22 mouse cellular contexts compared by ENCODE assay signal in genomic region chr17:57330993-57331392, GRCm38 (mm10). TPM values are rescaled to one million over a fixed set of nuclear protein-coding genes. Genes with fewer than 3 reads are reported as not detected.
DNase-seq lines count a peak whose midpoint lies in the region; ATAC-seq and TF ChIP-seq lines count a peak whose summit lies in the region.
"Had no signal": no experiment of that assay in that cellular context is flagged by ENCODE, and none has a peak within 500 bp of the region (broad histone marks: within the 10 kb centered on the region; RNA-seq: fewer than 3 reads in every experiment).

No protein-coding gene starts in this region.

- H3K9me3 ChIP-seq in liver, postnatal 0 days (ENCODE audit: low read length): no peaks in the 10 kb centered on the region
- H3K9me3 ChIP-seq in liver, embryonic 11.5 days (ENCODE audit: control insufficient read depth, low read length): no peaks in the 10 kb centered on the region
- H3K9me3 ChIP-seq: embryonic facial prominence, embryonic 10.5 days; forebrain, embryonic 10.5 days; heart, embryonic 10.5 days; hindbrain, embryonic 12.5 days had no signal

- DNase-seq in liver, postnatal 0 days: peak; percentile 28
- DNase-seq in liver, embryonic 11.5 days (ENCODE audit: low spot score): no peak
- DNase-seq in ZHBTc4 (ENCODE audit: low read depth, low spot score): peak; percentile 8
- no peak for DNase-seq in left cerebral cortex, postnatal 25 days (ENCODE audit: low spot score in 2 of 2)
- DNase-seq in gastrocnemius, postnatal 36 days: no peak
- DNase-seq in cerebellum, postnatal 4 days (ENCODE audit: low spot score in 2 of 2): no peak
- DNase-seq: adrenal gland, postnatal 10 days; cerebellum, adult 11 months; cerebellum, adult 8-10 months; cerebellum, postnatal 14 days; heart, postnatal 10 days; heart, postnatal 4 days had no signal

- no peak for TF ChIP-seq EP300 in liver, postnatal 0 days (IDR thresholded peaks at IDR 0.05; ENCODE audit: low read depth)

- H3K4me3 ChIP-seq in liver, postnatal 0 days (ENCODE audit: low read depth, low read length): no peak overlapping the region
- no peak overlapping the region for H3K4me3 ChIP-seq in liver, embryonic 11.5 days (ENCODE audit: low read depth, low read length)
- H3K4me3 ChIP-seq: embryonic facial prominence, embryonic 10.5 days; erythroblast, embryonic 14.5 days; forebrain, embryonic 10.5 days; heart, embryonic 10.5 days; hindbrain, embryonic 12.5 days had no signal

- ATAC-seq in liver, postnatal 0 days: no peak
- no peak for ATAC-seq in liver, embryonic 11.5 days (replicated peaks; ENCODE audit: low FRiP score)
- peak; percentile 35 for ATAC-seq in megakaryocyte progenitor cell, adult 5-6 weeks (replicated peaks; ENCODE audit: poor library complexity)
- ATAC-seq: forebrain, embryonic 14.5 days; hindbrain, embryonic 16.5 days; inflammation-experienced regulatory T-cells, adult 6 months had no signal

- peaks cover 7% of the 10 kb centered on the region; the same call in 1 of the 2 replicates for H3K36me3 ChIP-seq in liver, postnatal 0 days (replicated peaks; ENCODE audit: insufficient read depth, low read length)
- no peaks in the 10 kb centered on the region for H3K36me3 ChIP-seq in liver, embryonic 11.5 days (ENCODE audit: control insufficient read depth, insufficient read depth, low read length)
- H3K36me3 ChIP-seq: embryonic facial prominence, embryonic 10.5 days; forebrain, embryonic 10.5 days; heart, embryonic 10.5 days; hindbrain, embryonic 12.5 days had no signal

- intact Hi-C loops in left cerebral cortex, postnatal 25 days (cut with DNase I): loop anchor here (5.0 kb wide), 2 partner anchors 54 to 524 kb away; partner anchors contain the start of gene Vav1
- intact Hi-C loops in gastrocnemius, postnatal 36 days (cut with DNase I): loop anchor here (5.0 kb wide), 2 partner anchors 54 to 334 kb away; partner anchors contain the start of genes Alkbh7 and Vav1

- 54% methylated on average over 8 of the region's 8 CpGs for WGBS in liver, postnatal 0 days (ENCODE audit: insufficient replicate concordance)
- WGBS in liver, embryonic 11.5 days: 76% methylated on average over 8 of the region's 8 CpGs

- H3K27me3 ChIP-seq in liver, postnatal 0 days (ENCODE audit: insufficient read depth, low read length): no peaks in the 10 kb centered on the region
- no peaks in the 10 kb centered on the region for H3K27me3 ChIP-seq in liver, embryonic 11.5 days (replicated peaks; ENCODE audit: control insufficient read depth, insufficient read depth, low read length)
- H3K27me3 ChIP-seq: CH12.LX; hindbrain, embryonic 12.5 days had no signal

- no peak for TF ChIP-seq CTCF in liver, postnatal 0 days (IDR thresholded peaks at IDR 0.05; ENCODE audit: low read depth)

- no peak overlapping the region for H3K27ac ChIP-seq in liver, postnatal 0 days (ENCODE audit: low read depth)
- no peak overlapping the region for H3K27ac ChIP-seq in liver, embryonic 11.5 days (ENCODE audit: low read depth, low read length)
- H3K27ac ChIP-seq: embryonic facial prominence, embryonic 10.5 days; forebrain, embryonic 10.5 days; heart, embryonic 10.5 days; hindbrain, embryonic 12.5 days had no signal

- no peak overlapping the region for H3K9ac ChIP-seq in liver, postnatal 0 days (replicated peaks)
- no peak overlapping the region for H3K9ac ChIP-seq in liver, embryonic 11.5 days (ENCODE audit: low read depth, low read length)
- H3K9ac ChIP-seq: hindbrain, embryonic 12.5 days had no signal

- peaks cover 6% of the 10 kb centered on the region; the same call in 1 of the 2 replicates for H3K4me1 ChIP-seq in liver, postnatal 0 days (ENCODE audit: insufficient read depth)
- peaks cover 2% of the 10 kb centered on the region; the same call in 1 of the 2 replicates for H3K4me1 ChIP-seq in liver, embryonic 11.5 days (replicated peaks; ENCODE audit: control insufficient read depth, insufficient read depth, low read length)
- H3K4me1 ChIP-seq: embryonic facial prominence, embryonic 10.5 days; forebrain, embryonic 10.5 days; heart, embryonic 10.5 days; hindbrain, embryonic 12.5 days had no signal

- H3K4me2 ChIP-seq in liver, postnatal 0 days (ENCODE audit: low read depth, low read length): no peak overlapping the region
- no peak overlapping the region for H3K4me2 ChIP-seq in liver, embryonic 11.5 days
- H3K4me2 ChIP-seq: hindbrain, embryonic 12.5 days had no signal

RNA-seq across cellular contexts. Expression of gene Adgre1, which starts 27.5 kb away (rescaled TPM):
- polyA plus RNA-seq in liver, postnatal 0 days (2015; fragmentation: Nextera tagmentation; extraction: Ambion mirVana): 16.2 and 16.4 TPM in 2 replicates
- 9.6 and 10.9 TPM in 2 replicates for polyA plus RNA-seq in liver, embryonic 11.5 days (2014; fragmentation: Nextera tagmentation; extraction: Ambion mirVana)
- 4.7 and 5.5 TPM in 2 replicates for total RNA-seq in megakaryocyte progenitor cell, adult 5-6 weeks (2015)
- total RNA-seq in megakaryocyte progenitor cell, adult 5-6 weeks (2017): 10.7 and 14.8 TPM in 2 replicates
- total RNA-seq in left cerebral cortex, postnatal 25 days (2021): 1 to 10 TPM; 4.9 to 6.1 TPM
- 1 to 10 TPM; 2.8 TPM for total RNA-seq in gastrocnemius, postnatal 36 days (2021)

RNA-seq across cellular contexts. Expression of gene Vav1, which starts 52.1 kb away (rescaled TPM):
- polyA plus RNA-seq in liver, postnatal 0 days (2015; fragmentation: Nextera tagmentation; extraction: Ambion mirVana): 13.1 and 14.1 TPM in 2 replicates
- 18.7 and 20.6 TPM in 2 replicates for polyA plus RNA-seq in liver, embryonic 11.5 days (2014; fragmentation: Nextera tagmentation; extraction: Ambion mirVana)
- total RNA-seq in megakaryocyte progenitor cell, adult 5-6 weeks (2015): 79.5 and 87.2 TPM in 2 replicates
- total RNA-seq in megakaryocyte progenitor cell, adult 5-6 weeks (2017): 286 and 303 TPM in 2 replicates
- total RNA-seq in left cerebral cortex, postnatal 25 days (2021): 1 to 10 TPM; 2.9 to 4.3 TPM
- 1 to 10 TPM in 1 of 2 experiments, under 1 TPM in 1; 0.54 to 1.4 TPM for total RNA-seq in gastrocnemius, postnatal 36 days (2021)

Comparison
In these comparisons a context has a peak if more than half of its experiments do, and no peak if none do; other contexts are left out.
1. DNase-seq: peak in liver, postnatal 0 days (single experiment) and ZHBTc4 (single experiment); none in liver, embryonic 11.5 days (single experiment), left cerebral cortex, postnatal 25 days (0 of 2), gastrocnemius, postnatal 36 days (0 of 2) and cerebellum, postnatal 4 days (0 of 2).
2. RNA of gene Vav1, which starts 52.1 kb away (total RNA-seq): 79.5 to 303 TPM in megakaryocyte progenitor cell, adult 5-6 weeks; 2.9 to 4.3 TPM in left cerebral cortex, postnatal 25 days and 0.54 to 1.4 TPM in gastrocnemius, postnatal 36 days; every median in the first group is over 10 times any median in the second.